Mouse (Mus musculus) thymus, postnatal 25 days (tissue): Measurements from ENCODE around the gene Mphosph8.

ENCODE experiments used
- DNase-seq: peaks from one replicate; pipeline ENCODE4 v3.0.0; 2022

Mphosph8 gene

DNA sequence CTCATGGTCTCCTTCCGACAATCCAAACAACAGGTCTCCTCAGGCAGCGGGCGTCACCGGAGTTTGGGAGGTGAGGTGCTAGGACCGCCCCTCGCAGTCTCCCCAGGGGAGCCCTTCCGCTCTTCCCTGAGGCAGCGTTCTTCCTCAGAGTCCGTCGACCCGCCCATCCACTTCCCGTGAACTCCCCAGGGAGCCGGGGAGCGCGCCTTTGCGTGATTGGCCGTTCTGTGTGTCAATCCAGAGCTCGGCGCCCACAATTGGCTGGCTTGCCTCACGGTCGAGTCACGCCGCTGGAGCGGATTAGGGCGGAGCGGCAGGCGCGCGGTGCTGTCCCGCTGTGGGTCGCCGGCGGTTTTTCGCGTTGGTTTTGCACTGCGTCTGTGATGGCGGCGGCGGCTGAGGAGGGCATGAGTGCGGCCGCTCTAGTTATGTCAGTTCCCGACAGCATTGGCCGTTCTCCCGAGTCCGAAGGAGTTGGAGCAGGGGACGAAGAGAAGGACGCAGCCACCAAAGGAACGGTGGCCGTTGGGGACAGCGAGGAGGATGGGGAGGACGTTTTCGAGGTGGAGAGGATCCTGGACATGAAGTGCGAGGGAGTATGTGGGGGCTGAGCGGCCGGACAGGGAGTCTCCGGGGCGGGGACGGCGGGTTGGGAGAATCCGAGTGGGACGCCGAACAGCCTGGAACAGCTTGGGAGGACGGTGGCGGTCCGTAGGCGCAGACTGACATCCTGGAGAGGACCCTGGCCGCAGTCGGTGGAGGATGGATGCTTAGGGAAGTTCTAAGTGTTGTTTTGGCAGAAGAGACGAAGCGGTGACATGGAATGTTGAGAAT, at the start of gene Mphosph8:
Gene Mphosph8, plus strand, starts transcription at position 280 of the 834 bp plus-strand sequence.
- peak; percentile 99 for DNase-seq

DNA sequence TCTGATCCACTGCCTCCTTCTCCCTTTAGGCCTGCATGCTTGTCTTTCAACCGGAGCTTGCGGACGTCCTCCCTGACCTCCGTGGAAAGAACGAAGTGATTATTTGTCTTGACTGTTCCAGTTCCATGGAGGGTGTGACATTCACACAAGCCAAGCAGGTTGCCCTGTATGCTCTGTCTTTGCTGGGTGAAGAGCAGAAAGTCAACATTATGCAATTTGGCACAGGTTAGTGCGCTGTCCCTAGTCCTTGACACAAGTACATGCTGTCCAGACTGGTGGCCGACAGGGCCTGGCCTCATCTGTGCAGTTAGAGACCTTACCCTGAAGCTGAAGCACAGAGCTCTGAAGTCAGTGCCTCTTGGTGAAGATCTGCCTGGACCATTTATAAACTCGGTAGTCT, 47.6 kb upstream of the Mphosph8 start:
- DNase-seq: no peak

DNA sequence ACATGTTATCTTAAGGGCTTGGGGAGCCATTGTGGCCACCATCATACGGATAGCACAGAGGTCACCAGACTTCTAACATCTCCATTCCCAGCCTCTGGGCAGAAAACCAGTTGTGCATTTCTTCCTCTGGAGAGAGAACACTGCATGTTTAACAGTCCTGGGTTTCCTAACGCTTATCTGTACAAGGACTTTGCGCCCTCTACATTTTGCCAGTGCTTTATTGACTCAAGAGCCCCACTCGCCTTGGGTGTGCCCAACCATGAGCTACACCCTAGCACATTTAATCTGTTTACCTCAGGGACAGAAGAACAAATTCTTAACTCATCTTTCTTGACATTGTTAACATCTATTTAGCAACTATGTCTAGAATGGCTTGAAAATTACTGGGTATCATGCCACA, 41.8 kb upstream of the Mphosph8 start:
- no peak for DNase-seq

DNA sequence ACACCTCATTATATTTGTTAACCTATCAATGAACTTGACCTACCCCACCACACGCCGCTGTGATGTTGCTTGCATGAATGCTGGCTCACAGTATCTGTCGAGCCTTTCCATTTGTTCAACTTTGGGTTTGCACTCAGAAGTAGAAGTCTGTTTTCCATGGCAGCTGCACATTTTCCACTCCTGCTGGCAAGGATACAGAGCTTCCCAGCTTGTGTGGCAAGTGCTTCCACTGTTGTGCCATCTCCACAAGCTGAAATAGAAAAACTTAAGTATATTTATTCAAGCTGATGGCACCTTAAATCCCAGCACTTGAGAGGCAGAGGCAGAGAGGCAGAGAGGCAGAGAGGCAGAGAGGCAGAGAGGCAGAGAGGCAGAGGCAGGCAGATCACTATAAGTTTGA, 39.7 kb upstream of the Mphosph8 start:
- no peak for DNase-seq

DNA sequence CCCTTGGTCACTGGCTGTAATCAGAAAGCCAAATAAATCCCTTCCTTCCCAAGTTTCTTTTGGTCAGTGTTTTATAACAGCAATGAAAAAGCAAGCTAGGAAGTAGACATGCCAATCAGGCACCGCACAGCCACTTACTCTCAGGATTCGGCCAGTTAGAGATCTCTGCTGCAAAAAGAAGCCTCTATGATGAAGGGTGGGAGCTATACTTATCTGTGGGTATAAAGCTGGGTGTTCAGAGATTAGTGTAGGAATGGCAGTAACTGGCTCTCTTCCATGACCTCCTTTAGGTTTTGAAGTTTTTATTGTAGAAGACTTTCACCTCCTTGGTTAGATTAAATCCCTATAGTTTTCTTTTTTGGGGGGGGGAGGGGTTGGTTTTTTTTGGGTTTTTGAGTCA, 36.9 kb upstream of the Mphosph8 start:
- no peak for DNase-seq

DNA sequence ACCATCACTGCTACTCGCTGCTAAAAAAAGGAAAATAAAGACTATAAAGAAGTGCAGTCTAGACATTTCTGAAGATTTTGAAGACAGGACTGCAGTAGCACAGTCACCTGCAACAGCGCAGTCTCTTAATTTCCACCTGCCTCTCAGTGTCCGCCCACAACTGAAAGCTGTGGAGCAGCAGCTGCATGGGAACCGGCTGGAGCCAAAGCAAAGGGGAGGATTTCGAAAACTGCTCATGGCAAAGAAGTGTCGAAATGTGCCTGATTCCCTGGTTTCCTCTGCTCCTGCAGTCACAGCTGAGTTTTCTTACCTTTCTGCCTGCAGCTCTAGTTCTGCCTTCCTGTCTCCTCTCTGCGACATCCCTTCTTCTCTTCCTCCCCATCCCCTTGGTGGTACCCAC, 20.8 kb upstream of the Mphosph8 start:
- no peak for DNase-seq

DNA sequence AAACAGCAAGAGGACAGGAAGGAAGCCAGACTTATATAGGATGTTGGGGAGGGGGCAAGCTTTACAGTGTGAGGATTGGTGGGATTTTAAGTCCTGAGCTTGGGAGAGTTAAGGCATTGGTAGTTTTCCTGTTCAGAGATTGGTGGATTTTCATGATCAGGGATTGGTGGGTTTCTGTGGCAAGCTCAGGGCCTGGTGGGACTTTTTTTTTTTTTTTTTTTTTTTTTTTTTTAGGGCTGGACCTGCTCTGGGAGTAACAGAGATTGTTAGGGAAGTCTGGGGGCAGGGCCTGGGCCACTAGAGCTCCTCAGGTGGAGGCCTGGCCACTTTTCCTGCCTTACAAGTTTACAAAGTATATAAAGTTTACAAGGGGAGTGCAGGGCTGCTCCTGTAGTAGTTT, 18.6 kb upstream of the Mphosph8 start:
- no peak for DNase-seq

DNA sequence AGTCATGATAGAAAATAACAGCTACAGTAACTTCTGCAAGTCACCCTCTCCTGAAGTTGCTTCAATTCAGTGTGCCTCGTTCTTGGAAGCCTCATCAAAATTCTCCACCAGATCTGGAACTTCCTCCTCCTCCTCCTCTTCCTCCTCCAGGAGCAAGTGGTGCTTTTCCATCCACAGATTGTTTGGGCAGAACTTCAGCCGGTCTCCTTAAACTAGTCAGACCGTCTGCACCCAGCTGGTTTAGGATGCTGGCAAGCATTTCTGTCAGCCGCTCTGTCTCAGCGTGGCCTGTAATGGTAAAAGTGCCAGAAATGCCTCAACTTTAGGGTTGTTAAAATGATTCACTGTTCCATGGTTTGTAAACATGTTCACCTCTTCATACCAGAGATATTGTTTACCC, 2.4 kb upstream of the Mphosph8 start:
- DNase-seq: no peak

DNA sequence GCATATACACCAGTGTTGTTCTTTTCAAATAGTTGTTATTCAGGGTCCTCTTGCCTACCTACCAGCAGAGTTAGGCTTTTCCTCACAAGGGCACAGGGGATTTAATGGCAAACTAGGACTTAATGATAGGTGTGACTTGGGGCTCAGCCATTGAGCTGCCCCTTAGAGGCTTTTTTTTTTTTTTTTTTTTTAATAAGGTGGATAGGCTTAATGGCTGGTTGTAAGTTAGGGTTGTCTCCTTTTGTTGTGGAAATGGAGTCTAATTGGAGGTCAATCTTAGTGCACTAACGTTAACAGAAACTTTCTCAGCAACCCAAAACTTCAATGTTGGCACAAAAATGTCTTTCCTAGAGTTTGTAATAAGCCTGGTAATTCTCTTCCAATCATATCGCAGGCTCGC, 1.1 kb upstream of the Mphosph8 start:
- no peak for DNase-seq

DNA sequence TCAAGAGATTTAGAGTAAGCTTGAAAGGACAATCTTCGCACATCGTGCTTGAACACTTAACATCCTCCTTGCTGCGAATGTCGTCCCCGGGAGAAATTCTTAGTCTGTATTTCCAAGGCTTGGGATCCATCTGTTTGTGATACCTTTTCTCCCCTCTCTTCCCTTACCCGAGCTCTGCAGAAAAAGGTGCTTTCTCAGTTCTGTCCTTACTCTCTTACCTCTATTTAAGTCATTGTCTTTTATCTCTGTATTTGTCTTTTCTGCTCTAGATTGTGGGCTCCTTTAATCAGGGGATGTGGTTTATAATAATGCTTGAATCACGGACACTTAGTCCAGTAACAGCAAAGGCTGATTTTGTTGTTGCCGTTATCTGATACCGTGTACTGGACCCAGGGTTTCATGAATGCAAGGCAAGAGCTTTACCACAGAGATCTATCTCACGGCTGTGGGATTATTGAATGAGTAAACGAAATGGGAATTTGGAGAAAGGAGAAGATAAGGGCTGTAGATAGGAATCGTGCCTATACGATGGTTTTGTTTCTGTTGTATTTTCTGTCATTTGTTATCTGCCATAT, 1.1 kb downstream of the Mphosph8 start:
- DNase-seq: no peak

DNA sequence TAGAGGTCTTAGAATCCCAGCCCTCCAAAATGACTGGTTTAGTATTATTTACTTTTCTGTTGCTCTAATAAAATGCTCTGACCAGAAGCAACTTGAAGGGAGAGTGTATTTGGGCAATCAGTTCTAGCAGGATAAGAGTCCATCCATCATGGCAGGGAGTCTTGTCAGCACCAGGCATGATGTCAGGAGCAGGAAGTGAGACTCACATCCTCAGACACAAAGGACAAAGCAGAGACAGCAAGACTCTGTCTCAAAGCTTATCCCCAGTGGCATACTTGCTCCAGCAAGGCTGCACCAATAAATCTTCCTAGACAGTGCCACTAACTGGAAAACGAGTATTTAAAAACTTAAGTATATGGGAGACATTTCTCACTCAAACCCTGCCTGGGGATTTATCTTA, 17.4 kb downstream of the Mphosph8 start:
- DNase-seq: no peak

DNA sequence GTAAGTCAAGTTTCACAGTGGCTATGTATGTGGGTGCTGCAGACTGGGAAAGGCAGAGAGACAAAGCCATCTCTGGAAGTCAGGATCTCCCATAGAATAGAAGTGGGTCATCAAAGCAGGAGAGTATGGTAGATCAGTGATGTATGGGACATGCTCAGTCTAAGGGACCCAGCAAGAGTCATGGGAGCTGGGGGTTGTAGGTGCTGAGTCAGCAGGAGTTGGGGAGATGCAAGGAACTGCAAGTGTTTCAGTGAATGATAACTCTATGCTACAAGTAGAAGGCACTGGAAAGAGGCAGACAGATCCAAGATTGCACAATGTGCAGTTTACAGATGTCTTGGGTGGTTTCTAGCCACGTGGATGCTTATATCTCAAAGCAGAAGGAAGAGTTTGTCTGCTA, 21.1 kb downstream of the Mphosph8 start:
- no peak for DNase-seq

DNA sequence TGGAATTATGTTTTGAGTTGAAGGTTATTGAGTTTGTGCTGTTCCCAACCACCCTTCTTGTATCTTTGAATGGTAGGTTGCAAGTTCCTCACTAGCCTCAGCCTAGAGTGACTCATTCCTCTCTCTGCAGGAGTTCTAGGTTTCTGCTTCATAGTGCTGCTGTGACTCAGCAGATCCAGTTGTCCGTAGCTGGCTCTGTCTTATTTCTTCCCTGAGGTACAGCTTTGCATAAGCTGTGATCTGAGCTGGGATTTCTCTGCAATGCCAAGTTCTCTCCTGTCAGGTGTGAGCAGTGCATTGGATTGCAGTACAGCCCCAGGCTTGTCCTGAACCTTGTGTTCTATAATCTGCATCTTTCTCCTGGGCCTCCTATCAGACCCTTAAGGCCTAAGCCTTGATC, 21.7 kb downstream of the Mphosph8 start:
- no peak for DNase-seq

DNA sequence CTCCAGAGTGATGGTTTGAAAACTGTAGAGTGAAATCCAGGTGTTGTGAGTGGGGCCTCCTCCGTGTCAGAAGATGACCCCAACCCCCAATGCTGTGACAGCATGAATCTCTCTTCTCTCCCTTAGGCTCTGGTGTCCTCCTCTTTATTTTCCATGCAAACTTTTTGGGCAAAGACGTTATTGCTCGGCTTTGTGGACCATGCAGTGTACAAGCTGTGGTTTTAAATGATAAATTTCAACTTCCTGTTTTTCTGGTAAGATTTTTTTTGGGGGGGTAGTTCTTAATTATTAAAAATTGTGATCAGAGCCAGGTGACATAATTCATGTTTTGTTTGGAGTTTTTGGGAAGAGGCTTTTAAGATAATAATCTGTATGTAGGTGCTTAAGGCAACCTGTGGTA, 27.4 kb downstream of the Mphosph8 start:
- no peak for DNase-seq

DNA sequence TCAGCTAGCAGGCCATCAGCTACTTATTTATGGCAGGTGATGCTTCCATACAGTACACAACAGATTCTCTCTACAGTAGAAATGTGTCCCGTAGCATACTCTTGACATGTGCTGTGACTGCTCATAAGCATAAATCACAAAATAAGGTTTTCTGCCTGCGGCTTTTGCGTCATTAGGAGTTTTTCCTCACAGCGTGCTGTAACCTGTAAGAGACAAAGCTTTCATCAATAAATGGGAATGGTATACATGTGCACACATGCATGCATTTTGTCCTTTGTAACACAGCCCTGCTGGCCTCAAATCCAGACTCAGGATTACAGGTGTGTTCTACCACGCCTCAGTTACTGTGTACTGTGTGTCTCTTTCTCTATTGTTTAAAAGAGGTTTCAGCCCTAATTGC, 29.8 kb downstream of the Mphosph8 start:
- no peak for DNase-seq

DNA sequence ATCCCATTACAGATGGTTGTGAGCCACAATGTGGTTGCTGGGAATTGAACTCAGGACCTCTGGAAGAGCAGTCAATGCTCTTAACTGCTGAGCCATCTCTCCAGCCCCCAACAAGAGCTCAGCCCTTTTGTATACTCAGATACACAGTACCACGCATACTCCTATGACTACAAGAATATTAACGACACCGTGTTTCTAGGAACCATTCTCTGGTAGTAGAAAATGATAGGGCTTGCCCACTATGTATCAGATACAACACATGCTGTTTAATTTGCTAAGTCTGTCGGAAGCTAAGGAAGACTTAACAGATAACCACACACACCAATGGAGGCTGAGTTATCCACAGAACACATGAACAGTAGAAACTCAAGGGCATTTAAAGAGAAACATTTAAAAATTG, 34.6 kb downstream of the Mphosph8 start:
- no peak for DNase-seq

DNA sequence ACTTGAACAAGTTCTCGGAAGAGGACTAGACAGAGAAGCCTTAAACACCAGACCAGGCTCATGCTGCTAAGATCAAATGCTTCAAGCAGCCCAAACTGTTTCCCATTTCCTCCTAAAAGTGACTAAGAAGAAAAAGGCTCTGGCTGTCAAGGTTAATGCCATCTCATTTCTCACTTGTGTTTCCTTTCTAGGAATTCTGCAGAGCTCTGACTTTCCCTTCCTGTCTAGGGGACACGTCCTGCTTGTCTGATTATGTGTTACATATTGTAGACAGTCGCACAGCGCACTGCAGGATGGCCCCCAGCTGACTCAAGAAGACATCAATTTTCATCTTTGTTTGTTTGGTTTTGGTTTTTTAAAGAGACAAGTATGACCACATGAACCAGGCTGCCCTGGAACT, 37.6 kb downstream of the Mphosph8 start:
- DNase-seq: no peak

DNA sequence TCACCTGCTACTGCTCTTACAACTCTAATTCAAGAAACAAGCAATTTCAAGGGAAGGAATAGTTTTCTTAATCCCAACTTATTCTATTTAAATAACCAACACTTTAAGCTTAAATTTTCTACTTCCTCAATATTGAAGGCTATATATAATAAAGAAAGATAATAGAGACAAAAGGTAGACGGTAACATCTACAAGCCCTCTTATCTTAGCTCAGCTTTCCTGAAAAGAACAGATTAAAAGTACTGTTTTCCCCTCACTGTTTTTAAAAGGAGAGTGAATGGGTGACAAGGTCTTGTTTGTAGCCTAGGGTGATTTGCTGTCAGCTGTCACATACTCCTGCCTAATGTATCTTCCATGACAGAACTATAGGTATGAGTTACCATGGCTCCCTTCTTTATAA, 58.4 kb downstream of the Mphosph8 start:
- DNase-seq: no peak

DNA sequence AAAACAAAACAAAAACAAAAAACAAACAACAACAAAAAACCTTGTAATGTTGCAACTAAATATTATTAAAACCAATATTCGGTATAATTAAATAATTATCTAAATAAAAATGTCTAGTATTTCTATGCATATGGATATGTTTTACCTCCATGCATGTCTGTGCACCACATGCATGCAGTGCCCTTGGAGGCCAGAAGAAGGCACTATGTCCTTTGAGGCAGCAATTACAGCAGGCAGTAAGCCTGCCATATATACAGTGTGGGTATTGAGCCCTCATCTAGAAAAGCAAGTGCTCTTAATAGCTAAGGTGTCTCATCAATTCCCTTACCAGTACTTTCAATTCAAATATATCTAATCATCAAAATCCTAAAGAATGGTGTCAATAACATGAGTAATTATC, 72.1 kb downstream of the Mphosph8 start:
- DNase-seq: peak; percentile 25
